Mouse (Mus musculus): ENCODE data around the gene Ptpn14. TPM values are rescaled to one million over a fixed set of nuclear protein-coding genes. Genes with fewer than 3 reads are reported as not detected.

The Ptpn14 gene
- total RNA-seq, 2 experiments from 2014 or later = 9.7 to 13.0 TPM

- peak; percentile 57 to 73 for DNase-seq
- intact Hi-C loops (cut with DNase I) = loop anchor here (2.0 kb wide), 1 partner anchor 29 kb away; no protein-coding TSS in a partner anchor
Observed at GRCm38 (mm10) chr1:189923871-189924568, 196.0 kb downstream of the Ptpn14 start.

- no peak for DNase-seq
- intact Hi-C loops (cut with DNase I) = loop anchor here (2.0 kb wide), 1 partner anchor 39 kb away; no protein-coding TSS in a partner anchor
Observed at GRCm38 (mm10) chr1:189926279-189926678, 198.2 kb downstream of the Ptpn14 start.

Other genes starting within 250 kb of the Ptpn14 start
- under 1 TPM; 0.79 to 0.81 TPM for gene Cenpf, start 40.2 kb upstream of the Ptpn14 start, total RNA-seq (2021)
- 100 to 1,000 TPM; 276 to 290 TPM for gene Smyd2, start 194.1 kb downstream of the Ptpn14 start, total RNA-seq (2021)

Data from gastrocnemius, postnatal 36 days (tissue).